Mouse (Mus musculus) NIH3T3 (cell line): ENCODE measurements around the gene Adgrl3.

Source experiments
- DNase-seq: peaks from one replicate; pipeline ENCODE4 v3.0.0-alpha.2; 2012; ENCODE audit warnings: low read depth

Adgrl3 gene

GRCm38 (mm10) chr5:81019590-81020254 is at the start of gene Adgrl3:
Gene Adgrl3, plus strand, starts transcription at chr5:81020138.
- no peak for DNase-seq

GRCm38 (mm10) chr5:81019166-81019565 is 772 bp upstream of the Adgrl3 start:
- DNase-seq, result no peak

GRCm38 (mm10) chr5:81020281-81021005 is 505 bp downstream of the Adgrl3 start:
- DNase-seq, result peak; percentile 70

DNA sequence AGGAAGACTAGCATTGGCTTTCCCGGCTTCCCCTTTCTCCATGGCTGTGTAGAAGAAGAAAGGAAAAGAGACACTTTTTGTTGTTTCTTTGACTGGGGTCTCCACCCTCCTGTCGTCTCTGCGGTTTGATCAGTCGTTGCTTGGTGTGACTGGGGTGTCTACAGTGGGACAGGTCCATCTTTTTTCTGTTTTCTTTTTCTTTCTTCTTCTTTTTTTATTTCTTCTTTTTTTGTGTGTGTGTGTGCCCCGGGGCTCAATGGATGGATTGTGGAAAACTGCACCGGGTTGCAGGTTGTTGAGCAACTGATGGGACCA is 1.0 kb downstream of the Adgrl3 start:
- no peak for DNase-seq

GRCm38 (mm10) chr5:81021331-81021863 is 1.5 kb downstream of the Adgrl3 start:
- DNase-seq, result peak; percentile 36

- DNase-seq, result peak; percentile 40
Measured at GRCm38 (mm10) chr5:81021864-81022305, 1.9 kb downstream of the Adgrl3 start.

- peak; percentile 37 for DNase-seq
Measured at GRCm38 (mm10) chr5:81022306-81023071, 2.6 kb downstream of the Adgrl3 start.

DNA sequence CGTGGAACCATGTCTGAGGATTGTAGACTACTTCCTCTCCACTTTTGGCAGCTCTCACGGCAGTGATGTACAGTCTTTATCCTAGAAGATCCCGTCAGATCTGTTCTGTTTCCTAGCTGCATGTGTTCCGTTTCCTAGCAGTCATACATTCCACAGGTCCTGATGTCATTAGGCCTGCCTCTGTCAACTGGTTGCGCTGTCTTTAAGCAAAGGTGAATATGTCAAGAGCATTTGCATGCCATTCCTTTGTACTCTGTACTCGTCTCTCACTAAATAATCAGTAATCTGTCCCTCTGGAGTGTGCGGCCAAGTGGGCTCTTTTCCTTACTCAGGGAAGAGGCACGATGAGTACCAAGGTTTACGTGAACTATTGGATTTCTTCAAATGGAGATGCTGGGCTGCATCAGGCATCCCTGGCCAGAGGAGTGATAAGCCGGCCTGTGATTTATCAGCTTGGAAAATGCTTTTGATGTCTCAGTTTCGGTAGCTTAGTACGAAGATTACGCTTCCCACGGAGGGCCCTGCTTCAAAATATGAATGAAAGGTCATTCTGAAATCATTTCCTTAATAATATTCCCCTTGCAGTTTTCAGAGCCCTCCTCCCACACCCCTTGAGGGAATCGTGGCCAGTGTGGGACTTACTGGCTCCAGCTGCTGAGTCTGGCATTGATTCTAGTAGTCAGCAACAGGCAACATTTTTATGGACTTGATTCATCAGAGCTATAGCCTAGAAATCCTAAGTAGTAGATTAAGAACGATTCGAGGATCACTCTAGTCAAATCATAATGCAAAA is 4.2 kb downstream of the Adgrl3 start:
- peak; percentile 39 for DNase-seq

GRCm38 (mm10) chr5:81028875-81029274 is 8.9 kb downstream of the Adgrl3 start:
- no peak for DNase-seq

GRCm38 (mm10) chr5:81037091-81037490 is 17.2 kb downstream of the Adgrl3 start:
- DNase-seq, result no peak

GRCm38 (mm10) chr5:81043875-81044274 is 23.9 kb downstream of the Adgrl3 start:
- DNase-seq, result no peak

GRCm38 (mm10) chr5:81046128-81046527 is 26.2 kb downstream of the Adgrl3 start:
- no peak for DNase-seq

DNA sequence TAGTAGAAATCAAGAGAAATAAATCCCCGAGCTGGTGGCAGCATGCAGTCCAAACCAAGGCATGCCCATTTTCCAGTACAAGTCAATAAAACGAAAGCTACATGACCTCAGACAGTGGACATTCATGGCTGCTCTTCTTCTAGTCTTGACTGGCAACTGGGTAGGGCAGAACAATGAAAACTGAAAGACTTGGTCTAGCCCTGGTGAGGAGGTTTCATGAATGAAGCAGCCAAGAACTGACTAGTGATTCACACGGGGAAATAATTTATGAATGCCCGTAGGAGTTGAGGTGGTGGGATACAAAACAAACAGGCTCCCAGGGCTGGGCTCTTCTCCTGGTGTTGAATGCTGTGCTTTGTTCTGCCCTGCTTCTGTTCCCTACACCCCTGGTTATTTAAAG is 34.7 kb downstream of the Adgrl3 start:
- peak; percentile 42 for DNase-seq

GRCm38 (mm10) chr5:81055253-81055652 is 35.3 kb downstream of the Adgrl3 start:
- DNase-seq, result peak; percentile 29

DNA sequence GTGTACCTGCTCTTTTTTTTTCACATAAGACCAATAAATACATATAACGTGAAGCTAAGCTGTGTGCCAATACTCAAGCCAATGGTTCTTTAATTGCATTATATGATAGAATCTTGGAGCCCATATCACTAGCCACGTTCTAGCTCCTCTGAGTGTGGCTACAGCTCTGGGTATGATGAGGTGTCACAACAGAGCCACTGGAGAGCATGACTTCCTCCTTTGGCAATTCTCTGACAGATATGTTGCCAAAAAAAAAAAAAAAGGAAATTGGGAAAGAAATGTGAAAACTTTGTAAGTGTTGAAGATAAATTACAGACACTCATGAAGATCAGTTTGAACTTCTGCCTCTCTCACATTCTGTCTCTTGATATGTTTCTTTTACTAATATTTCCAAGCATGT is 38.2 kb downstream of the Adgrl3 start:
- no peak for DNase-seq

DNA sequence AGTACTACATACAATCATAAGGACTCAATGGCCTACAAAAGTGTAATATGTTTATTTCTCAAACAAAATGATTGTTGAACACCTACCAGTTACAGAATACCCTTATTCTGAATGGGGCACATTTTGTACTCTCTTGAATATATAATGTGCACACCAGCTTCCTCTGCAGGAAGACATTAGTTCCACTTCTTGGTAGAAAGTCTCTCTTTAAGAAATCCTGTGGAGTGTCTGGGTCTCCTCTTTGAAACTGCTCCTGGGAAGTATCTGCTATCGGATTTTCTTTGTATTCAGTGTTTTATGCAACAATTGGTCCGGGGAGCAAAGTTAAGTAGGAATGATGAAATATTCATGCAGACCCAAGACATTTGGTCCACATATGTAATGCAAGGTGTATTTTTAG is 41.0 kb downstream of the Adgrl3 start:
- DNase-seq, result no peak

DNA sequence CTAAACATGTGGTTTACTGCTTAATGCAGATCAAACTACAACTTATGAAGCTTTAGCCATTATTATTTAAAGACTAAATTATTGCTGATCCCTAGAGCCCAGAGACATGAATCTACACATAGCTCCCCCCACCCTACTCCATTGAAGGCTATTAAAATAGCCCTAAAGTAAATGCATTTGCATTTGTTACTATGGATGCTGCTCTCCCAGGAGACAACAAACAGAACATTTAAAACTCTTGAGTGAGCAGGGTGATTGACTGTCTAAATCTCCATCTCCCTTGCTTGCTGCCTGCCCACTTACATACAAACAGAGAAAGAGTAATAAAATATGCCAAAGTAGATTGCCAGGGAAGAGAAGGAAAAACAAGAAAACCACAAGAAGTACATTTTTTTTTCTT is 41.4 kb downstream of the Adgrl3 start:
- no peak for DNase-seq

- DNase-seq, result no peak
Measured at GRCm38 (mm10) chr5:81064026-81064425, 44.1 kb downstream of the Adgrl3 start.

DNA sequence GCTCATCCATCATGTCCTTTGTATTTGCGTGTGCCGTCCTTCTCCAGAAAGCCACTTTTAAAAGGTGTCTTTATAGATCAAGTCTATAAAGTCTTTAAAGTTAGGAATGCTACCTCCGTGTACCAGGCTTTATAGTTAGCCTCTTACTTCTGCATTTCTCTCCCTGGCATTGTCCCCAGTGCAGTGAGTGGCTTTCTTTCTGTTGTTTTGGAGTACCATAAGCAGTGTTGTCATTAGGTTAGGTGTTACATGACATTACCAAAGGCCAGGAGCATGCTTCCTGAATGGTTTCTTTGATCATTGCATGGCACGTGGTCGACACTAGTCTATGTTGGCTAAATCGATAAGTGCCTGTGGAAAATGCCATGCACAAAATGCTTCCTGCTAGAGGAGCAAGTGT is 48.2 kb downstream of the Adgrl3 start:
- DNase-seq, result no peak

- no peak for DNase-seq
Measured at GRCm38 (mm10) chr5:81068839-81069238, 48.9 kb downstream of the Adgrl3 start.

GRCm38 (mm10) chr5:81072888-81073287 is 53.0 kb downstream of the Adgrl3 start:
- DNase-seq, result no peak

GRCm38 (mm10) chr5:81073875-81074274 is 53.9 kb downstream of the Adgrl3 start:
- DNase-seq, result peak; percentile 40
